Mouse (Mus musculus): ENCODE measurements around the gene Fbxo21.

GRCm38 (mm10) chr5:117999061-117999460 lies 22.5 kb downstream of the Fbxo21 start:
- TF ChIP-seq POLR2A (IDR thresholded peaks at IDR 0.05; ENCODE audit: extremely low read depth, insufficient read depth, low read length) (no peak), CTCF (IDR thresholded peaks at IDR 0.05; ENCODE audit: extremely low read depth, insufficient read depth, low read length) (no peak)

Measured in cortical plate, adult 2 months (tissue).